In the genomic region with DNA sequence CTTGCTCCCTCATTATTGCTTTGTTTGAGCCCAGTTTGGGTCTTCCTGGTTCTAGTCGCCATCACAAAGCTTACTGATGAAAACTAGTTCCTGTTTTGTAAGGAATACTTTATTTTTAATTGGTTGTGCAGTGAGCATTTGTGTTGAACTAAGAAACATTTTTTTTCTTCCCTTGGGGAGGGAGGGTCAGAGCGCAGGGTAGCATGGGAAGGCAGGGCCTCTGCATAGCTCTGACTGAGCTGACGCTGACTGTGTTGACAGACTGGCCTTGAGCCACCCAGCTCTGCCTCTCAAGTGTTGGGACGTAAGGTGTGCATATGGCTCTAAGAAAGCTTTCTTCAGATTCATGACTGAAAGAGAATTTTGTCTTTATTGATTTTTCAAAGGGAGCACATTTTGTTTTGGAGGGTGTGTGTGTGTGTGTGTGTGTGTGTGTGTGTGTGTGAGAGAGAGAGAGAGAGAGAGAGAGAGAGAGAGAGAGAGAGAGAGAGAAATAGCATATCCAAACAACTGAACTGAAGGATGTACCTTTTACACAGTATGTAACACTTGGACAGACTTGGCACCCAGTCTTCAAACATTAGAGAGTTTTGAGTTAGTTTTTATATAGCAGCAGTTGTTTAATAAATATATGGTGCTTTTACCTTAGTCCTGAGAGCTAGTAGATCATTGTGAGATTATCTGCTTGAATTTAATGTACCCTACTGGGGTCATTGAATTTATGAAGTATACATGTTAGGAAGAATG, we compare ENCODE assay signal across 11 mouse cellular contexts. TPM values are rescaled to one million over a fixed set of nuclear protein-coding genes. Genes with fewer than 3 reads are reported as not detected.
DNase-seq lines count a peak whose midpoint lies in the region; ATAC-seq and TF ChIP-seq lines count a peak whose summit lies in the region.
"Had no signal": no experiment of that assay in that cellular context is flagged by ENCODE, and none has a peak within 500 bp of the region (broad histone marks: within the 10 kb centered on the region; RNA-seq: fewer than 3 reads in every experiment).

No protein-coding gene starts in this region.

- 0 out of 2 replicates have a peak, but pooled peaks cover 2% of the 10 kb centered on the region for H3K36me3 ChIP-seq in ES-E14 (ENCODE audit: control insufficient read depth, insufficient read depth, low read length, poor library complexity, severe bottlenecking)
- peaks cover 14% of the 10 kb centered on the region; the same call in 1 of the 2 replicates for H3K36me3 ChIP-seq in heart, embryonic 15.5 days
- peaks cover 6% of the 10 kb centered on the region for H3K36me3 ChIP-seq in forebrain, embryonic 15.5 days

- intact Hi-C loops in gastrocnemius, adult 2 months (cut with DNase I) = no loop called here

- 29% methylated on average over 4 of the region's 4 CpGs for WGBS in heart, embryonic 15.5 days
- WGBS in forebrain, embryonic 15.5 days = 38% methylated on average over 4 of the region's 4 CpGs

- H3K4me2 ChIP-seq in heart, embryonic 15.5 days = no peak overlapping the region
- H3K4me2 ChIP-seq in forebrain, embryonic 15.5 days (replicated peaks) = no peak overlapping the region
- H3K4me2 ChIP-seq: limb, embryonic 15.5 days had no signal

- DNase-seq in gastrocnemius, adult 2 months = peak; percentile 19
- DNase-seq in gastrocnemius, adult 8-10 months (ENCODE audit: low spot score in 2 of 2) = no peak
- no peak for DNase-seq in ES-E14 (ENCODE audit: low read depth, low spot score)
- peak; percentile 56 for DNase-seq in lung, postnatal 10 days
- DNase-seq in thymus, postnatal 0 days (ENCODE audit: low spot score) = no peak
- no peak for DNase-seq in cerebellum, adult 11 months
- DNase-seq: gastrocnemius, postnatal 14 days had no signal

- in situ Hi-C loops in ES-E14 (cut with MboI; ENCODE audit: low sequenced_read_pairs in 2 of 2, unreplicated experiment in 2 of 2) = no loop called here

- no peak for TF ChIP-seq CTCF in gastrocnemius, adult 2 months (IDR thresholded peaks at IDR 0.05)

- peak; percentile 73; the same call in 1 of the 2 replicates for ATAC-seq in heart, embryonic 15.5 days (replicated peaks; ENCODE audit: insufficient number of reproducible peaks, insufficient read depth, low FRiP score, low read depth)
- ATAC-seq in forebrain, embryonic 15.5 days (replicated peaks) = no peak
- ATAC-seq: Patski had no signal

- no peak overlapping the region for H3K4me3 ChIP-seq in gastrocnemius, adult 2 months
- no peak overlapping the region for H3K4me3 ChIP-seq in ES-E14 (ENCODE audit: insufficient read depth in 1 of 2, low read depth in 1 of 2, low read length in 2 of 2, poor library complexity in 1 of 2, severe bottlenecking in 1 of 2)
- no peak overlapping the region for H3K4me3 ChIP-seq in heart, embryonic 15.5 days
- no peak overlapping the region for H3K4me3 ChIP-seq in forebrain, embryonic 15.5 days
- H3K4me3 ChIP-seq: limb, embryonic 15.5 days had no signal

- H3K4me1 ChIP-seq in ES-E14 (ENCODE audit: control insufficient read depth in 2 of 2, insufficient read depth in 2 of 2, low read length in 2 of 2, poor library complexity in 1 of 2) = no peaks in the 10 kb centered on the region
- H3K4me1 ChIP-seq in heart, embryonic 15.5 days (replicated peaks) = peaks cover 5% of the 10 kb centered on the region
- H3K4me1 ChIP-seq in forebrain, embryonic 15.5 days = peaks cover 6% of the 10 kb centered on the region; the same call in 1 of the 2 replicates
- H3K4me1 ChIP-seq: limb, embryonic 15.5 days had no signal

- H3K27me3 ChIP-seq in heart, embryonic 15.5 days = no peaks in the 10 kb centered on the region
- H3K27me3 ChIP-seq in forebrain, embryonic 15.5 days = no peaks in the 10 kb centered on the region
- H3K27me3 ChIP-seq: limb, embryonic 15.5 days; Patski had no signal

- no peak overlapping the region for H3K9ac ChIP-seq in ES-E14 (ENCODE audit: insufficient read depth, low read depth, low read length, poor library complexity, severe bottlenecking)
- H3K9ac ChIP-seq in heart, embryonic 15.5 days = no peak overlapping the region
- no peak overlapping the region for H3K9ac ChIP-seq in forebrain, embryonic 15.5 days (replicated peaks)
- H3K9ac ChIP-seq: limb, embryonic 15.5 days had no signal

- H3K9me3 ChIP-seq in ES-E14 (ENCODE audit: control insufficient read depth, insufficient read depth, low read depth, low read length) = no peaks in the 10 kb centered on the region
- no peaks in the 10 kb centered on the region for H3K9me3 ChIP-seq in heart, embryonic 15.5 days (replicated peaks)
- H3K9me3 ChIP-seq in forebrain, embryonic 15.5 days = no peaks in the 10 kb centered on the region
- H3K9me3 ChIP-seq: limb, embryonic 15.5 days had no signal

- peak overlapping the region; percentile 31; the same call in 1 of the 2 replicates for H3K27ac ChIP-seq in gastrocnemius, adult 2 months
- H3K27ac ChIP-seq in ES-E14 (ENCODE audit: insufficient read depth, low read depth, low read length, poor library complexity, severe bottlenecking) = no peak overlapping the region
- no peak overlapping the region for H3K27ac ChIP-seq in heart, embryonic 15.5 days
- no peak overlapping the region for H3K27ac ChIP-seq in forebrain, embryonic 15.5 days (replicated peaks)
- H3K27ac ChIP-seq: limb, embryonic 15.5 days had no signal

TF ChIP-seq in ES-E14, 5 proteins besides CTCF, POLR2A, EP300 and RAD21:
- no peak for TF ChIP-seq MAFK (IDR thresholded peaks at IDR 0.05; ENCODE audit: insufficient read depth, low read depth, low read length)
- no peak for TF ChIP-seq CHD2 (IDR thresholded peaks at IDR 0.05; ENCODE audit: low read depth, low read length)
- no peak for TF ChIP-seq HCFC1 (IDR thresholded peaks at IDR 0.05; ENCODE audit: borderline replicate concordance, insufficient read depth, low read length)
- TF ChIP-seq ZNF384 (IDR thresholded peaks at IDR 0.05; ENCODE audit: low read depth, low read length) = peak; percentile 81
- no peak for TF ChIP-seq ZC3H11A (IDR thresholded peaks at IDR 0.05; ENCODE audit: borderline replicate concordance, low read depth, low read length)

RNA-seq across cellular contexts. Expression of gene Pan3, which starts 30.0 kb away (rescaled TPM):
- 10 to 100 TPM; 17.4 to 29.3 TPM for total RNA-seq in gastrocnemius, adult 2 months (2021)
- total RNA-seq in gastrocnemius, adult 8-10 months (2022) = 10 to 100 TPM; 12.9 to 18.4 (median 15.4) TPM
- total RNA-seq in ES-E14 (2012; rRNA removed) = 57.3 and 61.8 TPM in 2 replicates
- 43.2 and 43.5 TPM in 2 replicates for polyA plus RNA-seq in heart, embryonic 15.5 days (2015; fragmentation: Nextera tagmentation; extraction: Ambion mirVana)
- polyA plus RNA-seq in forebrain, embryonic 15.5 days (2015; fragmentation: Nextera tagmentation; extraction: Ambion mirVana) = 67.7 and 71.9 TPM in 2 replicates
- polyA plus RNA-seq in thymus, postnatal 0 days (2015; fragmentation: Nextera tagmentation; extraction: Ambion mirVana) = 139 and 191 TPM in 2 replicates

RNA-seq across cellular contexts. Expression of gene Flt3, which starts 59.7 kb away (rescaled TPM):
- total RNA-seq in gastrocnemius, adult 2 months (2021) = not detected
- total RNA-seq in gastrocnemius, adult 8-10 months (2022) = not detected
- total RNA-seq in ES-E14 (2012; rRNA removed) = 0.16 and 0.27 TPM in 2 replicates
- 0.09 and 0.24 TPM in 2 replicates for polyA plus RNA-seq in heart, embryonic 15.5 days (2015; fragmentation: Nextera tagmentation; extraction: Ambion mirVana)
- 0.09 and 0.19 TPM in 2 replicates for polyA plus RNA-seq in forebrain, embryonic 15.5 days (2015; fragmentation: Nextera tagmentation; extraction: Ambion mirVana)
- polyA plus RNA-seq in thymus, postnatal 0 days (2015; fragmentation: Nextera tagmentation; extraction: Ambion mirVana) = 2.6 and 3.1 TPM in 2 replicates
- total RNA-seq: gastrocnemius, postnatal 14 days had no signal

Comparison
In these comparisons a context has a peak if more than half of its experiments do, and no peak if none do; other contexts are left out.
1. DNase-seq: peak in gastrocnemius, adult 2 months (single experiment) and lung, postnatal 10 days (single experiment); none in gastrocnemius, adult 8-10 months (0 of 2), ES-E14 (single experiment), thymus, postnatal 0 days (single experiment) and cerebellum, adult 11 months (single experiment).